Comparison of ENCODE assay signal across 8 mouse cellular contexts in the genomic region with DNA sequence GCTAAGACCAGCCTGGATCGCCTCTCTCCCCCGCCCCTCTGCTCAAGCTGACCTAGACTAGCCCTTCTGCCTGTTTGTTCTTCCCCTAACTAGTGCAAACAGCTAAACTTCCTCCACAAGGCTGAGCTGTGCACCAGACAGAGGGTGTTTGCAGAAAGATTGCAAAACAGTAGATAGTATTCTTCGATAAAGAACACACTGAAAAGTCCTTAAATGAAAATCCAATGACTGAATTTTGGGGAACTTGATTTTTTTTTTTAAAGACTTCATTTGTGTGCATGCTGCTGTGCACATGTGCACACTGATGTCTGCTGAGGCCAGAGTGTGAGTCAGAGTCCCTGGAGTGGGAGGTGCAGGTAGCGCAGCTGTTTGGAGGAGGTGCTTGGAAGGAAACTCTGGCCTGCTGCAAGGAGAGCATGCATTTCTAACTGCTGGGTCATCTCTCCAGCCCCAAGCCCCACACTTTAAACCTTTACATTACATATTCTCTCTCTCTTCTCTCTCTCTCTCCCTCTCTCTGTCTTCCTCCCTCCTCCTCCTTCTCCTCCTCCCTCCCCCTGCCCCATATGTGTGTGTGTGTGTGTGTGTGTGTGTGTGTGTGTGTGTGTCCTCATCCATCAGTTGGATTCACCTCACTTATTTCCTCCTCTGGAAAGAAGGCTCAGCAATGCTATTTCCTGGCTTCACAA. TPM values are rescaled to one million over a fixed set of nuclear protein-coding genes. Genes with fewer than 3 reads are reported as not detected.
A peak's percentile ranks its signal among the peaks of the same experiment; 100 is the strongest.
DNase-seq lines count a peak whose midpoint lies in the region; ATAC-seq and TF ChIP-seq lines count a peak whose summit lies in the region.

No protein-coding gene starts in this region.

- H3K9ac ChIP-seq in neural tube, embryonic 12.5 days, result no peak overlapping the region
- H3K9ac ChIP-seq in hindbrain, embryonic 16.5 days (ENCODE audit: low read depth, low read length), result no peak overlapping the region
- no peak overlapping the region for H3K9ac ChIP-seq in stomach, postnatal 0 days (ENCODE audit: low read length)

- no peak for ATAC-seq in neural tube, embryonic 12.5 days (ENCODE audit: low FRiP score, low read depth)
- ATAC-seq in erythroid progenitor cell, adult 5-6 weeks (replicated peaks; ENCODE audit: low FRiP score, poor library complexity, severe bottlenecking), result peak; percentile 59
- ATAC-seq in hindbrain, embryonic 16.5 days, result peak; percentile 78
- peak; percentile 94 for ATAC-seq in stomach, postnatal 0 days (ENCODE audit: low FRiP score, low TSS enrichment)

- DNase-seq in neural tube, embryonic 10.5 days (ENCODE audit: extremely low spot score, low spot score), result no peak
- peak; percentile 91 for DNase-seq in NIH3T3 (ENCODE audit: low read depth)
- DNase-seq in lung, postnatal 36 days, result peak; percentile 64
- peak; percentile 78 for DNase-seq in stomach, postnatal 0 days (ENCODE audit: low spot score)
- DNase-seq in spleen, postnatal 14 days (ENCODE audit: low spot score in 2 of 2), result no peak

- H3K27me3 ChIP-seq in neural tube, embryonic 12.5 days (replicated peaks), result no peaks in the 10 kb centered on the region
- H3K27me3 ChIP-seq in hindbrain, embryonic 16.5 days (replicated peaks; ENCODE audit: control insufficient read depth, insufficient read depth, low read length), result no peaks in the 10 kb centered on the region
- no peaks in the 10 kb centered on the region for H3K27me3 ChIP-seq in stomach, postnatal 0 days (ENCODE audit: control insufficient read depth, insufficient read depth, low read length)

- no peak for TF ChIP-seq EP300 in stomach, postnatal 0 days (optimal IDR thresholded peaks at IDR 0.05)

- no peak for TF ChIP-seq CTCF in stomach, postnatal 0 days (IDR thresholded peaks at IDR 0.05; ENCODE audit: low read depth)

- no peaks in the 10 kb centered on the region for H3K36me3 ChIP-seq in neural tube, embryonic 12.5 days
- H3K36me3 ChIP-seq in hindbrain, embryonic 16.5 days (ENCODE audit: control insufficient read depth, insufficient read depth, low read length), result no peaks in the 10 kb centered on the region
- no peaks in the 10 kb centered on the region for H3K36me3 ChIP-seq in stomach, postnatal 0 days (ENCODE audit: control insufficient read depth, insufficient read depth, low read length)

- H3K4me1 ChIP-seq in neural tube, embryonic 12.5 days, result peaks cover 6% of the 10 kb centered on the region; the same call in 1 of the 2 replicates
- H3K4me1 ChIP-seq in hindbrain, embryonic 16.5 days (ENCODE audit: control insufficient read depth, insufficient read depth, low read depth, low read length), result peaks cover 3% of the 10 kb centered on the region
- peaks cover 4% of the 10 kb centered on the region; the same call in 1 of the 2 replicates for H3K4me1 ChIP-seq in stomach, postnatal 0 days (replicated peaks; ENCODE audit: control insufficient read depth, insufficient read depth)

- H3K27ac ChIP-seq in neural tube, embryonic 12.5 days, result no peak overlapping the region
- H3K27ac ChIP-seq in hindbrain, embryonic 16.5 days (ENCODE audit: low read depth, low read length), result peak overlapping the region; percentile 64
- H3K27ac ChIP-seq in stomach, postnatal 0 days (replicated peaks), result peak overlapping the region; percentile 45

- H3K9me3 ChIP-seq in neural tube, embryonic 12.5 days, result no peaks in the 10 kb centered on the region
- H3K9me3 ChIP-seq in hindbrain, embryonic 16.5 days (ENCODE audit: control insufficient read depth, low read length), result no peaks in the 10 kb centered on the region
- H3K9me3 ChIP-seq in stomach, postnatal 0 days (ENCODE audit: control insufficient read depth, low read length), result no peaks in the 10 kb centered on the region

- H3K4me2 ChIP-seq in neural tube, embryonic 12.5 days (replicated peaks), result 0 out of 2 replicates have a peak overlapping the region, but pooled peaks have one; percentile 9
- peak overlapping the region; percentile 25; the same call in 1 of the 2 replicates for H3K4me2 ChIP-seq in hindbrain, embryonic 16.5 days (ENCODE audit: low read length)
- no peak overlapping the region for H3K4me2 ChIP-seq in stomach, postnatal 0 days (replicated peaks; ENCODE audit: low read depth)

- no peak overlapping the region for H3K4me3 ChIP-seq in neural tube, embryonic 12.5 days
- no peak overlapping the region for H3K4me3 ChIP-seq in hindbrain, embryonic 16.5 days (ENCODE audit: low read length)
- no peak overlapping the region for H3K4me3 ChIP-seq in stomach, postnatal 0 days (ENCODE audit: low read depth, low read length)

- 79% methylated on average over 4 of the region's 4 CpGs for WGBS in neural tube, embryonic 12.5 days
- 76% methylated on average over 4 of the region's 4 CpGs for WGBS in hindbrain, embryonic 16.5 days
- WGBS in stomach, postnatal 0 days, result 41% methylated on average over 4 of the region's 4 CpGs

RNA-seq across cellular contexts. Expression of a gene that starts 29.0 kb away (rescaled TPM):
- polyA plus RNA-seq in neural tube, embryonic 12.5 days (2016; fragmentation: Nextera tagmentation; extraction: Ambion mirVana), result 1.6 and 2.2 TPM in 2 replicates
- 22.3 and 27.7 TPM in 2 replicates for total RNA-seq in erythroid progenitor cell, adult 5-6 weeks (2015; ENCODE audit: low replicate concordance)
- 26.3 TPM in 2 replicates for total RNA-seq in erythroid progenitor cell, adult 5-6 weeks (2017; ENCODE audit: low replicate concordance)
- polyA plus RNA-seq in hindbrain, embryonic 16.5 days (2015; fragmentation: Nextera tagmentation; extraction: Ambion mirVana), result 3.0 and 3.1 TPM in 2 replicates
- polyA plus RNA-seq in stomach, postnatal 0 days (2015; fragmentation: Nextera tagmentation; extraction: Ambion mirVana), result 24.0 and 26.8 TPM in 2 replicates

RNA-seq across cellular contexts. Expression of a gene that starts 34.1 kb away (rescaled TPM):
- 94.8 and 101 TPM in 2 replicates for polyA plus RNA-seq in neural tube, embryonic 12.5 days (2016; fragmentation: Nextera tagmentation; extraction: Ambion mirVana)
- total RNA-seq in erythroid progenitor cell, adult 5-6 weeks (2015; ENCODE audit: low replicate concordance), result 75.0 and 88.0 TPM in 2 replicates
- 58.6 and 69.3 TPM in 2 replicates for total RNA-seq in erythroid progenitor cell, adult 5-6 weeks (2017; ENCODE audit: low replicate concordance)
- 132 and 135 TPM in 2 replicates for polyA plus RNA-seq in hindbrain, embryonic 16.5 days (2015; fragmentation: Nextera tagmentation; extraction: Ambion mirVana)
- 104 and 106 TPM in 2 replicates for polyA plus RNA-seq in stomach, postnatal 0 days (2015; fragmentation: Nextera tagmentation; extraction: Ambion mirVana)

Comparison
In these comparisons a context has a peak if more than half of its experiments do, and no peak if none do; other contexts are left out.
1. DNase-seq: peak in NIH3T3 (single experiment), lung, postnatal 36 days (single experiment) and stomach, postnatal 0 days (single experiment); none in neural tube, embryonic 10.5 days (single experiment) and spleen, postnatal 14 days (0 of 2).